Mouse (Mus musculus) heart, embryonic 11.5 days (tissue): ENCODE measurements around the gene Igbp1b. TPM values are rescaled to one million over a fixed set of nuclear protein-coding genes. Genes with fewer than 3 reads are reported as not detected.

Experiments
- polyA plus RNA-seq: library from polyadenylated mRNA; unstranded; fragments of >200 nt; fragmentation: Nextera tagmentation; extraction: Ambion mirVana; gene quantifications from 2 replicates; pipeline ENCODE4 v1.2.1, GENCODE M21; 2014

The Igbp1b gene
- polyA plus RNA-seq, 1 experiment from 2014 or later = not detected

Other genes with a start within 250 kb of the Igbp1b start
- gene Lmo3, start 76.6 kb downstream of the Igbp1b start, polyA plus RNA-seq = 1.0 and 1.8 TPM in 2 replicates